8 mouse cellular contexts compared by ENCODE assay signal in the genomic region with DNA sequence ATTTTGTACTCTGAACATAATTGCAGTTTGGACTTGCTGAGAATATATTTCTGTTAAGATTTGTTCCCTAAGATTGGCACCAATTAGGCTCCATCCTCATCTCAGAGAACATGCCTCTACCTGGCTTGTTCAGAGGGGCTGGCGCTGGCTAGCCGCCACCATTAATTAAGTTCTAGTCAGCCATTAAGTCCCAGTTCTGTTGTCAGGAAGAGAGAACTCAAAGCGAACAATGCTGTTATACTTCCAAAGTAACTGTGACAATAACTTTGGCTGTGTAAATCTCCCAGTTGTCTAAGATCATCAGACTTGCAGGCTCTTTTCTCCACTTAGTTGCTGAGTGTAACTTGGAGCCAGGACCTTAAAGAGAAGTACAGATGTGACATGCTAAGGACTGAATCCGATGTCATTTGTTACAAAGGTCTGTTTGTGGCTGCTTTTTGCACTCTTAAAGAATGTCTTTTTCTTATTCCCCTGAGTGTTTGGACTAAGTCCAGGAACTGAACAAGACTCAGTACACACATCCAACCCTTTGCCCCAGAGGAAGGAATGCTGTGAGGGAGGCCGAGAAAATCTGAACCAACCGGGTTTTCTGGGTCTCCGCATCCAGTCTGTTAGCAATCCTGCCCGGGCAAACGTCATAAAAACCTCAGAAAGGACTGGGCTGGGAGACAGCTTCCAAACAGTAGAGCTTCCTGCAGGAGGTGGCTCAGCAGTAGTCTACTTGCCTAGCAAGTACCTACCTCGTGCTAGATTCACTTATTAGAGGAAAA. TPM values are rescaled to one million over a fixed set of nuclear protein-coding genes. Genes with fewer than 3 reads are reported as not detected.
A peak's percentile ranks its signal among the peaks of the same experiment; 100 is the strongest.
DNase-seq lines count a peak whose midpoint lies in the region; ATAC-seq and TF ChIP-seq lines count a peak whose summit lies in the region.

No protein-coding gene starts in this region.

- peak overlapping the region; percentile 87 for H3K27ac ChIP-seq in hindbrain, embryonic 10.5 days
- no peak overlapping the region for H3K27ac ChIP-seq in hindbrain, embryonic 11.5 days (ENCODE audit: low read depth, low read length)
- peak overlapping the region; percentile 99 for H3K27ac ChIP-seq in embryonic fibroblast, embryonic 13.5 days (ENCODE audit: insufficient read depth, low read length)
- peak overlapping the region; percentile 70 for H3K27ac ChIP-seq in hindbrain, embryonic 13.5 days
- peak overlapping the region; percentile 80 for H3K27ac ChIP-seq in liver, embryonic 12.5 days

- H3K36me3 ChIP-seq in hindbrain, embryonic 10.5 days = no peaks in the 10 kb centered on the region
- no peaks in the 10 kb centered on the region for H3K36me3 ChIP-seq in hindbrain, embryonic 11.5 days (ENCODE audit: control insufficient read depth, insufficient read depth, low read length)
- no peaks in the 10 kb centered on the region for H3K36me3 ChIP-seq in hindbrain, embryonic 13.5 days
- peaks cover 15% of the 10 kb centered on the region; the same call in 1 of the 2 replicates for H3K36me3 ChIP-seq in liver, embryonic 12.5 days

- no peak overlapping the region for H3K9ac ChIP-seq in hindbrain, embryonic 11.5 days (ENCODE audit: low read depth, low read length)
- no peak overlapping the region for H3K9ac ChIP-seq in hindbrain, embryonic 13.5 days
- H3K9ac ChIP-seq in liver, embryonic 12.5 days = 0 out of 2 replicates have a peak overlapping the region, but pooled peaks have one; percentile 40

- 0 out of 2 replicates have a peak overlapping the region, but pooled peaks have one; percentile 28 for H3K4me3 ChIP-seq in hindbrain, embryonic 10.5 days
- no peak overlapping the region for H3K4me3 ChIP-seq in hindbrain, embryonic 11.5 days (ENCODE audit: low read depth, low read length)
- H3K4me3 ChIP-seq in embryonic fibroblast, embryonic 13.5 days (ENCODE audit: insufficient read depth, low read length) = no peak overlapping the region
- no peak overlapping the region for H3K4me3 ChIP-seq in hindbrain, embryonic 13.5 days
- no peak overlapping the region for H3K4me3 ChIP-seq in liver, embryonic 12.5 days

- H3K9me3 ChIP-seq in hindbrain, embryonic 10.5 days = no peaks in the 10 kb centered on the region
- H3K9me3 ChIP-seq in hindbrain, embryonic 11.5 days (ENCODE audit: control insufficient read depth, low read length) = no peaks in the 10 kb centered on the region
- H3K9me3 ChIP-seq in hindbrain, embryonic 13.5 days = no peaks in the 10 kb centered on the region
- no peaks in the 10 kb centered on the region for H3K9me3 ChIP-seq in liver, embryonic 12.5 days (replicated peaks)

- TF ChIP-seq CTCF in embryonic fibroblast, embryonic 13.5 days (IDR thresholded peaks at IDR 0.05; ENCODE audit: borderline replicate concordance, insufficient read depth, low read length) = no peak

- WGBS in hindbrain, embryonic 10.5 days = 32% methylated on average over 10 of the region's 10 CpGs
- 30% methylated on average over 10 of the region's 10 CpGs for WGBS in hindbrain, embryonic 11.5 days
- 30% methylated on average over 10 of the region's 10 CpGs for WGBS in hindbrain, embryonic 13.5 days
- WGBS in liver, embryonic 12.5 days (ENCODE audit: insufficient replicate concordance) = 47% methylated on average over 10 of the region's 10 CpGs

- no peaks in the 10 kb centered on the region for H3K27me3 ChIP-seq in hindbrain, embryonic 10.5 days (ENCODE audit: insufficient read depth, poor library complexity, severe bottlenecking)
- H3K27me3 ChIP-seq in hindbrain, embryonic 11.5 days (ENCODE audit: control insufficient read depth, insufficient read depth, low read length) = no peaks in the 10 kb centered on the region
- no peaks in the 10 kb centered on the region for H3K27me3 ChIP-seq in hindbrain, embryonic 13.5 days
- H3K27me3 ChIP-seq in liver, embryonic 12.5 days (replicated peaks) = no peaks in the 10 kb centered on the region

- peak; percentile 46 for DNase-seq in hindbrain, embryonic 10.5 days (ENCODE audit: low spot score)
- DNase-seq in hindbrain, embryonic 11.5 days (ENCODE audit: low spot score) = no peak
- DNase-seq in retina, embryonic 14.5 days (ENCODE audit: low spot score) = peak; percentile 47
- DNase-seq in frontal cortex, postnatal 36 days (ENCODE audit: low spot score in 2 of 2) = no peak
- DNase-seq in adrenal gland, postnatal 36 days = no peak

- peak; percentile 81 for TF ChIP-seq POLR2A in embryonic fibroblast, embryonic 13.5 days (IDR thresholded peaks at IDR 0.05; ENCODE audit: low read depth, low read length)

- peaks cover 43% of the 10 kb centered on the region for H3K4me1 ChIP-seq in hindbrain, embryonic 10.5 days (replicated peaks)
- peaks cover 5% of the 10 kb centered on the region; the same call in 1 of the 2 replicates for H3K4me1 ChIP-seq in hindbrain, embryonic 11.5 days (replicated peaks; ENCODE audit: control insufficient read depth, insufficient read depth, low read length)
- peaks cover 18% of the 10 kb centered on the region for H3K4me1 ChIP-seq in embryonic fibroblast, embryonic 13.5 days (ENCODE audit: control insufficient read depth, insufficient read depth, low read length)
- H3K4me1 ChIP-seq in hindbrain, embryonic 13.5 days (replicated peaks) = peaks cover 16% of the 10 kb centered on the region
- H3K4me1 ChIP-seq in liver, embryonic 12.5 days = peaks cover 47% of the 10 kb centered on the region

- H3K4me2 ChIP-seq in hindbrain, embryonic 11.5 days (replicated peaks; ENCODE audit: low read depth, low read length) = no peak overlapping the region
- no peak overlapping the region for H3K4me2 ChIP-seq in hindbrain, embryonic 13.5 days
- peak overlapping the region; percentile 48 for H3K4me2 ChIP-seq in liver, embryonic 12.5 days

- ATAC-seq in hindbrain, embryonic 11.5 days (ENCODE audit: low FRiP score) = no peak
- ATAC-seq in hindbrain, embryonic 13.5 days (ENCODE audit: low FRiP score) = no peak
- ATAC-seq in liver, embryonic 12.5 days = no peak

RNA-seq across cellular contexts. Expression of gene Hnrnpl, which starts 6.3 kb away (rescaled TPM):
- 312 TPM in 2 replicates for polyA plus RNA-seq in hindbrain, embryonic 10.5 days (2016; fragmentation: Nextera tagmentation; extraction: Ambion mirVana)
- 306 and 312 TPM in 2 replicates for polyA plus RNA-seq in hindbrain, embryonic 11.5 days (2014; fragmentation: Nextera tagmentation; extraction: Ambion mirVana)
- polyA plus RNA-seq in embryonic fibroblast, embryonic 13.5 days (2011; ENCODE audit: insufficient read length, low read depth, missing spikeins) = 442 and 496 TPM in 2 replicates
- 200 and 202 TPM in 2 replicates for polyA plus RNA-seq in hindbrain, embryonic 13.5 days (2015; fragmentation: Nextera tagmentation; extraction: Ambion mirVana)
- polyA plus RNA-seq in liver, embryonic 12.5 days (2016; fragmentation: Nextera tagmentation; extraction: Ambion mirVana) = 186 and 188 TPM in 2 replicates
- total RNA-seq in adrenal gland, postnatal 36 days (2021) = 100 to 1,000 TPM; 415 to 420 TPM

RNA-seq across cellular contexts. Expression of gene Rinl, which starts 13.3 kb away (rescaled TPM):
- 4.0 TPM in 2 replicates for polyA plus RNA-seq in hindbrain, embryonic 10.5 days (2016; fragmentation: Nextera tagmentation; extraction: Ambion mirVana)
- polyA plus RNA-seq in hindbrain, embryonic 11.5 days (2014; fragmentation: Nextera tagmentation; extraction: Ambion mirVana) = 2.5 and 2.7 TPM in 2 replicates
- polyA plus RNA-seq in embryonic fibroblast, embryonic 13.5 days (2011; ENCODE audit: insufficient read length, low read depth, missing spikeins) = 0.77 TPM in 1 of 2 replicates, not detected in the other
- polyA plus RNA-seq in hindbrain, embryonic 13.5 days (2015; fragmentation: Nextera tagmentation; extraction: Ambion mirVana) = 2.7 and 2.8 TPM in 2 replicates
- 14.5 and 16.1 TPM in 2 replicates for polyA plus RNA-seq in liver, embryonic 12.5 days (2016; fragmentation: Nextera tagmentation; extraction: Ambion mirVana)
- total RNA-seq in adrenal gland, postnatal 36 days (2021) = 1 to 10 TPM; 2.5 to 2.8 TPM

RNA-seq across cellular contexts. Expression of gene Ech1, which starts 22.9 kb away (rescaled TPM):
- polyA plus RNA-seq in hindbrain, embryonic 10.5 days (2016; fragmentation: Nextera tagmentation; extraction: Ambion mirVana) = 87.9 and 93.3 TPM in 2 replicates
- 83.8 and 84.2 TPM in 2 replicates for polyA plus RNA-seq in hindbrain, embryonic 11.5 days (2014; fragmentation: Nextera tagmentation; extraction: Ambion mirVana)
- 80.4 and 81.2 TPM in 2 replicates for polyA plus RNA-seq in embryonic fibroblast, embryonic 13.5 days (2011; ENCODE audit: insufficient read length, low read depth, missing spikeins)
- 81.8 and 87.5 TPM in 2 replicates for polyA plus RNA-seq in hindbrain, embryonic 13.5 days (2015; fragmentation: Nextera tagmentation; extraction: Ambion mirVana)
- polyA plus RNA-seq in liver, embryonic 12.5 days (2016; fragmentation: Nextera tagmentation; extraction: Ambion mirVana) = 72.3 and 73.6 TPM in 2 replicates
- 100 to 1,000 TPM; 543 to 577 TPM for total RNA-seq in adrenal gland, postnatal 36 days (2021)

RNA-seq across cellular contexts. Expression of gene Lgals4, which starts 31.6 kb away (rescaled TPM):
- 3.9 and 4.0 TPM in 2 replicates for polyA plus RNA-seq in hindbrain, embryonic 10.5 days (2016; fragmentation: Nextera tagmentation; extraction: Ambion mirVana)
- polyA plus RNA-seq in hindbrain, embryonic 11.5 days (2014; fragmentation: Nextera tagmentation; extraction: Ambion mirVana) = 2.1 and 2.5 TPM in 2 replicates
- polyA plus RNA-seq in embryonic fibroblast, embryonic 13.5 days (2011; ENCODE audit: insufficient read length, low read depth, missing spikeins) = 1.4 and 6.5 TPM in 2 replicates
- 5.6 and 6.3 TPM in 2 replicates for polyA plus RNA-seq in hindbrain, embryonic 13.5 days (2015; fragmentation: Nextera tagmentation; extraction: Ambion mirVana)
- 2.7 and 3.6 TPM in 2 replicates for polyA plus RNA-seq in liver, embryonic 12.5 days (2016; fragmentation: Nextera tagmentation; extraction: Ambion mirVana)
- total RNA-seq in adrenal gland, postnatal 36 days (2021) = 10 to 100 TPM; 11.3 to 12.7 TPM

RNA-seq across cellular contexts. Expression of gene Nfkbib, which starts 34.8 kb away (rescaled TPM):
- 56.0 and 61.1 TPM in 2 replicates for polyA plus RNA-seq in hindbrain, embryonic 10.5 days (2016; fragmentation: Nextera tagmentation; extraction: Ambion mirVana)
- polyA plus RNA-seq in hindbrain, embryonic 11.5 days (2014; fragmentation: Nextera tagmentation; extraction: Ambion mirVana) = 42.0 and 43.7 TPM in 2 replicates
- polyA plus RNA-seq in embryonic fibroblast, embryonic 13.5 days (2011; ENCODE audit: insufficient read length, low read depth, missing spikeins) = 13.8 and 15.0 TPM in 2 replicates
- polyA plus RNA-seq in hindbrain, embryonic 13.5 days (2015; fragmentation: Nextera tagmentation; extraction: Ambion mirVana) = 58.6 and 59.5 TPM in 2 replicates
- 41.6 and 43.1 TPM in 2 replicates for polyA plus RNA-seq in liver, embryonic 12.5 days (2016; fragmentation: Nextera tagmentation; extraction: Ambion mirVana)
- total RNA-seq in adrenal gland, postnatal 36 days (2021) = 10 to 100 TPM; 44.1 to 49.2 TPM

Comparison
In these comparisons a context has a peak if more than half of its experiments do, and no peak if none do; other contexts are left out.
1. DNase-seq: peak in hindbrain, embryonic 10.5 days (single experiment) and retina, embryonic 14.5 days (single experiment); none in hindbrain, embryonic 11.5 days (single experiment), frontal cortex, postnatal 36 days (0 of 2) and adrenal gland, postnatal 36 days (0 of 2).